Mouse (Mus musculus) mesoderm, embryonic 11.5 days (tissue): Measurements from ENCODE around the gene Rras.
"Not testable (repeated sequence)": the region's sequence is repeated elsewhere in the genome, so short reads cannot be mapped to it uniquely, and the experiment has no call there.

ENCODE experiments used
- DNase-seq: peaks from one replicate; pipeline ENCODE4 v3.0.0-alpha.2; 2012; ENCODE audit warnings: low read depth, low spot score

Rras gene

DNA sequence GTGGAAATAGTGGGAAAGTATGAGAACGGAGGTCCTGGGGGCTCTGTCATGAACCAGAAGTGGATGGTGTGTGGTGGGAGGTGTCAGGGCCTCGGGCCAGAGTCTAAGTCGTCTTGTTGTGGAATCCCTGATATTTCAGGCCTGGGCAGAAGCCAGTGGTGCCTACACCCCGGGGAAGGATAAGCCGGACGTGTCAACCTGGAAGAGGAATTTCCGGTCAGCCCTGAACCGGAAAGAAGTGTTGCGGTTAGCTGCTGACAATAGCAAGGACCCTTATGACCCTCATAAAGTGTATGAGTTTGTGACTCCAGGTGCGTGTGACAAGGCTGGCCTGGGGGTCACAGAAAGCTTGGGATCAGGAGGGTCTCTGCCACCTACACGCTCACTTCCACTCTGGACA lies 18.0 kb upstream of the Rras start:
- DNase-seq, result no peak

DNA sequence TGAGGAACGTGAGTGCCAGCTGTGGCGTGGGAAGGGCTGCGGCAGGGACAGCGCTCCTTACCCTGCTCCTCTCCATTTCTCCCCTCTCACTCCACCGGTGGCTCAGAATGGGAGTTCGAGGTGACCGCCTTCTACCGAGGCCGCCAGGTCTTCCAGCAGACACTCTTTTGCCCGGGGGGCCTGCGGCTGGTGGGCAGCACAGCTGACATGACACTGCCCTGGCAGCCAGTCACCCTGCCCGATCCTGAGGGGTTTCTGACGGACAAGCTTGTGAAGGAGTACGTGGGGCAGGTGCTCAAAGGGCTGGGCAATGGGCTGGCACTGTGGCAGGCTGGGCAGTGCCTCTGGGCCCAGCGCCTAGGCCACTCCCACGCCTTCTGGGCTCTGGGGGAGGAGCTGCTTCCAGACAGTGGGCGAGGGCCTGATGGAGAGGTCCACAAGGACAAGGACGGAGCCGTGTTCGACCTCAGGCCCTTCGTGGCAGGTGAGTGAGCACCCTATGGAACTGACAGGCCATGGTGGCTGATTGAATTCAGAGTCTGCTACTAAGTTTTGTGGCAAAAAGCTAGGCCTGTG lies 17.1 kb upstream of the Rras start:
- DNase-seq, result no peak

DNA sequence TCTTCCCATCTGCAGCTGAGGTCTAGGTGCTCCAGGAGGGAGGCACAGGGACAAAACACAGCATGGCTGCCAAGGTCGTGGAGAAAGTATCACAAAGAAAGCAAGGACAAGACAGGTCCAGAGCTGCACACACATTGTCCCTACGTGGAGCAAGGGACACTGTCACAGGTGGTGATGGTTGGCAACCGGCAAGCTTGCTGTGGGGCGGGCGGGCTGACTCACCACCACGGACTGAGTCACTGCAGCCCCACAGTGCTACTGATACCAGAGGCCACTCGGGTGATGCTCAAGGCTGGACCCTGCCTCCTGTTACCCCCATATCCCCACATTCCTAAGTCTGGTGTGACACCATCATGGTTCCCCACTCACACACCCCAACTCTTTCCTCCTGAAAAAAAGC lies 15.3 kb upstream of the Rras start:
- DNase-seq, result no peak

DNA sequence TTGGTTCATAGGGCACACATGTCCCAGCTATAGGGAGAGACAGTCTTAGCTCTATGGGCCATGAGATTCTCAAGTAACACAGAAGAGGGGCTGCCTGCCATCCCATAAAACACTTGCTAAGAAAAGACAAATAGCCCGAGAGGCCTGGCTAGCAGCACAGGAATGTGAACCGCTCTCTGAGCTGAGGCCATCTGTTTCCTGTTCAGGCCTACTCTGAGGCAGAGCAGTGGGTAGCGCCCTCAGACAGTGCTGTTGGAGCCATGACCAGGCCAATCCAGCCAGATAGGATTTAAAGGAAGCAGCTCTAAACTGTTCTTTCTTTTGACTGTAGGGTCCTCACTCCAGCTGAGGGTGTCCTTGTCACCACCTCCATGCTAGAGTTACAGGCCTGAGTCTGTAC lies 13.2 kb upstream of the Rras start:
- DNase-seq, result no peak

DNA sequence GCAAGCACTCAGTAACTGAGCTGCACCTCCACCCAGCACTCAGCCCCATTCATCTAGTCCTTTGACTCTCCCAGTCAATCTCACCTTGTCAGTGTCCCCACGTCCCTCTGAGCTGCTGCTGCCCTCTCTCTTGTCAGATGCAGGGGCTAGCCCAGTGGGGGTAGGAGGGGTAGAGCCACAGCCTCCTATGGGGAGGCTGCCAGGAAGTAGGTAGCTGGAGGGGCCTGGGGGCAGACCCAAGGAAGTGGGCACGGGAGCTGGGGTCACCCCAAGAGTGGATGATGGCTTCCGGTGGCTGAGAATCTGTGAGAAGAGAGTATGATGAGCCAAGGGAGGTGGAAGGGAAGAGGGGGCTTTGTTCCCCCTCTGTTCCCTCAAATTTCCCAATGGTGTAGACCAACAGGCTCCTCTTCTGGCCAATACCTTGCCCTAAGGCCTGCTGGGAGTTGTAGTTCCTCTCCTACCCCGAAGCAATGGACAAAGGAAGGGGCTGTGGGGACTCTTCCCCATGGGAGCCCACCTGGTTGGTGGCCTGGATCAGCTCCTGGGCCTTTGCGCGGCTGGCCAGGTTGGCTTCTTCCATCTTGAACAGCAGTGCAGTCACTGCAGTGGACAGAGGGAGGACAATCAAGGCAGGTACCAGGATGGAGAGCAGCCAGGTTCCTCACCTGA lies 12.3 kb upstream of the Rras start:
- DNase-seq, result no peak

DNA sequence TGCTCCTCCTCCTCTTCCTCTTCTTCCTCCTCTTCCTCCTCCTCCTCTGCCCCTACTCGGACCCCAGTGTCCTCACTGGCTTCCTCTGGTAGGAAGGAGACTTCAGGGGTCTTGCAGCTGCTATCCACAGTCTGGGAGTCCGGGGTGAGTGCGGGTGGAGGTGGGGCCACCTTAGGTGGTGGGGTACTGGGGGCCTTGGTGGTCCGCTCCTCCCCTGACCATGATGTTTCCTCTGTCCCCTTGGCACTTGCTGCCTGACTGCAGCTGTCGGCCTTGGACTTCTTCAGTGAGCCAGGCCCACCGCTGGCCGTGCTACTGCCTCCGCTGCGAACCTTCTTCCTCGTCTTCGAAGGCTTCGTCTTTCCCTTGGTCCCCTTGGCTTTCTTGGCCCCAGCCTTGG lies 11.3 kb upstream of the Rras start:
- no peak for DNase-seq

DNA sequence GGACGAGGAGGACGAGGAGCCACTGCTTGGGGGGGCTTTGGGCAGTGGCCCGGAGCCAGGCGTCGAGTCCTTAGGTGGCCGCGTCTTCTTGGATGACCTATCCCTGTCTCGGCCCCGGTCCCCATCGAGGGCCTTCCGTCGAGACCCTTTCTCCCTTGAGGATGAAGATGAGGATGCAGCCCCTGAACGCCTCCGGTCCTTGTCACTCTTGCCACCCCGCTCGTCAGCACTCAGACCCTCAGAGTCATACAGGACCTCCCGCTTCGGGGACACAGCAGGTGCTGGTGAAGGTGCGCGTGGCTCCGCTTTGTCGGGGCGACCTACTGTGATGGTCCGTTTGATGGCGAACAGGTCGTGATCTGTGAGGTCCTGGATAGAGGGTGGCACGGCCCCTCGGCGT lies 10.6 kb upstream of the Rras start:
- no peak for DNase-seq

DNA sequence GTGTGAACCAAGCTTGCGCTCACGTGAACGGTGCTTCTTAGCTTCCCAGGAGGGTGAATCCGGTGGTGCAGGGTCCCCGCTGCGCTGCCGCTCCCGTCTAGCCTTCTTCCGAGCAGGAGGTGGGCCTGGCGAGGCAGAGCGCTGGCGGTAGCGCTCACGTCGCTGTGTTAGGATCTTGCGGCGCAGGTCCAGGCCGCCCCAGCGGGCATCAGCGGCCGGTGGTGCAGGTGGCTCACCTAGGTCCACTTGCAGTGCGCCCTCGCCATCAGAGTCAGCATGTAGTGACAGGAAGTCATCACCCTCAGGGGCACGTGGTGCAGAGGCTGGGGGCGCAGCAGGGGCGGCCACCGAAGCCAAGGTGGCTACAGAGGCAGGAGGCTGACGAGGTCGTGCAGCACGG lies 9.9 kb upstream of the Rras start:
- DNase-seq, result no peak

DNA sequence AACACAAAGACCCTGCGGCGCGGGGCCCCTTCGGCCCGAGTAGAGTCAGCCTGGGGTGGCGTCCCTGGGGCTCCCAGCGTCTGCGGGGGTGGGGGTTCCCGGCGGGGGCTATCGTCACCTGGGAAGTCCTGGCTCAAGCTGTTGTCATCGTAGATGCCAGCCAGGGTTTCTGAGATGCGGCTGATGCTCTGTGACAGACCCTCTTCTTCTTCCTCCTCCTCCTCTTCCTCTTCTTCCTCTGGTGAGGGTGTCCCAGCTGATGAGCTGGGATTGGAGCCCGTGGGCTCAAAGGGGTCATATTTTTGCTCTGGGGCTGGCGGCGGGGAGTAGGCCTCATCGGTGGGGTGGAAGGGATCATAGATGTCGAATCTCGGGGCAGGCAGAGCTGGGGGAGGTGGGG lies 9.3 kb upstream of the Rras start:
- no peak for DNase-seq

DNA sequence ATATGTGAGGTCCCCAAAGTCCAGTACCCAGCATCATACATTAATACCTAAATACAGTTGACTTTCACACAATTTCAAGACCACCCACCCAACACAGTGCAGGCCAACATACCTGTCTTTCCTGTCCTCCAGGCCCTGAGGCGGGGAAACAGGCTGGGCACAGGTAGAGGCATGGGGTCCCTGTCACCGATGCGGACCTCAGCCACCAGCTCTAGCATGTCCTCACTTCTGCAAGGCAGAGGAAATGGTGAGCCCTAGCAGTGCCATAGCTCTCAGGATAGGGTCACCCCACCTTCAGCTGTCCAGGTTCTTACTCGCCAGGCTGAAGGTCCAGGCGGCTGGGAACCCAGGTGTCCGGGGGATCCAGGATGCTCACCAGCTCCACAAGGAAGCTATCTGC lies 5.8 kb upstream of the Rras start:
- DNase-seq, result no peak

DNA sequence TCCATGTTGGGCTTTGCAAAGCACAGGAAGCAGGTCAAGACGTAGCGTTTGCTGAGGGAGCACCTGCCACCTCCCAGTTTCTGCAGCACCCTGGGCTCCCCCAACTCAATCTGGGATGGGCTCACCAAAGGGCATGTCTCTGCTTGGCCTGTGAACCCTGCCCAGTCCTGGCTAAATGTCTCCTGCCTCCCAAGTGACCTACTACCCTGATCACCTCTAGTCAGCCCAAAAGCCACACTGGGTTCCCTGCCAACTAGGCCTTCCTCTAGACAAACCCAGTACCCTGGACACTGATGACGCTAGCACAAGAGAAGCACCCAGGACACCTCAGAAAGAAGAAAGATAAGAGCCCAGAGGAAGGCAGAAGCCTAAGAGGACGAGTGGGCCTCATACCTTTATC lies 4.9 kb upstream of the Rras start:
- DNase-seq, result no peak

DNA sequence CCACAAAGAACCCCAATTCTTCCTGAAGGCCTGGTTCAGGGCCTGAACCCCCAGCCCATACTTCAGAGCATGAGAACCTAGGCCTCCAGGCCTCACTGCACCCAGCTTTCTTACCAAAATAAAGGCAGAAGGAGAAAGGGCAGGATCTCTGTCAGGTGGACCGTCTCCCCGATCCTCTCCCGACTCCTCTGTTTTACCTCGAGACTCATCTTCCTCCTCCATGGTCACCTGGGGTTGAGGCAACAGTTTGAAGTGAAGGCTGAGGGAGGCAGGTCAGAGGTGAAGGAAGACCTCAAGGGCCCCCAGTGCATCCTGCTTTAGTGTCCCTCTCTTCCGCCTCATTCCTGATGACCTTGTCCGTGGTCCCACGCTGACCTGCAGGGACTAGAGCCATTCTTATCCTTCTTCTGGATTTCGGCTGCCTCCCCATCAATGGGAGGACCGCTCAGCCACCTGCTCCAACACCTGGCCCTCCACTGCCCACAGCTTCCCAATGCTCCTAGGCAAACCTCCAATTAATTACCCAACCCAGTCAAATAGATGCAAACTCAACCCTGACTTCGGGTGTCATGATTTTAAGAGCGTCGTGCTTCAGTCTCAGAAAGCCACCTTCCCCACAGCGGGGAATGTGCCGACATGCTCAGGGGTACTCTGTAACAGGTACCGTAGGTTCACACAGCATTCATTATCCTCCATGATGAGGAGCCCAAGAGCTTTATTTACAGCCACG lies 4.2 kb upstream of the Rras start:
- no peak for DNase-seq

DNA sequence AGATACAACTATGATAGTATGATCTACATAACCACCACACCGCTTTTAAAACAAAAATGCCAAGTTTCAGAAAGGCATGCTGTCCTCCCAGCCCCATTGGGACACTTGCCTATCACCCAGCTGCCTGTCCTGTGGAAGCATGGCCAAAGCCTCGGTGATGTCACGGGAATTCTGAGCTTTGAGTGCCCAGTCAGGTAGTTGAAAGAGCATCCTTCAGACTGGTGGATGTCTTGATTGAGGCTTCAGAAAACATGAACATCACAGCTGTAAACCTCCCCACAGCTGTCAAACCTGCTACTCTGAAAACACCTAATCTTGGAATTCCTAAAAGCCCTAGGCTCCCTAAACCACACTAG lies 3.7 kb upstream of the Rras start:
- DNase-seq, result no peak

DNA sequence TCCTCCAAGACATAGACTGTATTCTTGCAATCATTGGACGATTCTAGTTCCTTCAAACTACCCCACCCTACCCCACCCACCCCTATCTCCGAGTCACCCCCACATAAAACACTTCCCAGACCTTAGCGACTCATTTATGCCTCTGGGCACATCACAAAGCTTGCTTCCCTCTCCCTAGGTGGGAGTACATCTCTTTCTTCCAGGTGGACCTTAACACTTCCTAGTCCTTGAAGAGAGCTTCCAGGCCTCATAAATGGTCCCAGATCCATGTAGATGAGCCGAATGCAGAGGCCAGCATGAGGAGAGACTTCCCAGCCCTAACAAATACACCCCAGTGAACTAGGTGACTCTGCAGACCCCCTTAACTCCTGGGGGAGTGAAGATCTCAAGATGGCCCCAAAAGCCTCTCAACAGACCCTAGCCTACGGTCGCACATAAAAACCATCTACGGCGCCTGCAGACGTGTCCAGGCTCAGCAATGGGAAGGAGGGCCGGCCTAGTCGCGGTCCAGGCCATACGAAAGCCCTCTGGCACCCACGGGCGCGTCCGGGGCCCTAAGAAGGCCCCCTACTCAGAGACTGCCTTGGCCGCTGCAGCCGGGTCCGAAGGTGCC lies 2.3 kb upstream of the Rras start:
- DNase-seq, result peak; percentile 20

DNA sequence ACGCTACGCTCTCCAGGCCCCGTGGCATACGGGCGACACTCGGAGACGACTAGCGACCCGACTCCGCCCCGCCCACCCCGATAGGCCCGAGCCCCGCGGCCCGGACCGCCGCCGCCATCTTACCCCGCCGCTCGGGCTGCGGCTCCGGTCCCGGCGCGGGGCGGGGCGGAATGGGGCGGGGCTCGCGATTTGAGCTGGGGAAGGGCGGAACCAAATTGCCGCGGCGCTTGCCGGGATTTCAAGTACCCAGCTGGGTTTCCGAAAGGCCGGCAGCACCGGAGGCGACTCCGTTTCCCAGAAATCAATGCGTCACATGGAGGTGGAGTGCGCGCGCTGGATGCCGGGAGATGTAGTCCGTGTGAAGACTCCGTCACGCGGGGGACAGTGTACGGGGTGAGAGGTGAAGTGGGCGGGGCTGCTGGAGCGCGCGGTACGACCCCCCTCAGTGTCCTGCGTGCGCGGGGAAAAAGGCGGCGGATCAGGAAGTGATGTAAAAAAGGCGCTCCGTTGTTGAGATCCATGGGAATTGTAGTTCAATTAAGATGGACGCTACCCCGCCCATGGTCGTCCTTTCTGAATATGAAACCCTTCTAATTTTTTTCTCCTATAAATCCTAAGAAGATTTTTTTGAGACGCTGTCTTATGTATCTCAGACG lies 1.7 kb upstream of the Rras start, which contains the start of gene Scaf1:
Gene Scaf1, minus strand, starts transcription at position 407 of the 656 bp plus-strand sequence.
- DNase-seq, result peak; percentile 99

DNA sequence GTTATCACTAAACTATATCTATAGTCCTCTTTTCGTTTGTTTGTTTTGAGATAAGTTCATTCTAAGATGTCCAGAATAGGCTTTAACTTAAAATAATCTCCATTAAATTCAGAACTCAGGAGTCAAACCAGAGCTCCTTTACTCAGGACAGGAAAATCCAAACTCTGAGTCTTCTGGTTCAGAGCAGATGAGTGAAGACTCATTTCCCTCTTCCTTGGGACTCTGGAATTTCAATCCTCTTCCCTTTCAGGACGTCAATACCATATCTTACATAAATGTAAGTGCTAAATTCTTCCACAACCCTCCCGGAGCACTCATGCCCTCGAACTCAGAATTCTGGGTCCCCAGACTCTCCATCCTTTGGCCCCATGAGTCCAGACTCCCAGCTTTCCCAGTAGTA lies 1.0 kb upstream of the Rras start:
- DNase-seq, result no peak

DNA sequence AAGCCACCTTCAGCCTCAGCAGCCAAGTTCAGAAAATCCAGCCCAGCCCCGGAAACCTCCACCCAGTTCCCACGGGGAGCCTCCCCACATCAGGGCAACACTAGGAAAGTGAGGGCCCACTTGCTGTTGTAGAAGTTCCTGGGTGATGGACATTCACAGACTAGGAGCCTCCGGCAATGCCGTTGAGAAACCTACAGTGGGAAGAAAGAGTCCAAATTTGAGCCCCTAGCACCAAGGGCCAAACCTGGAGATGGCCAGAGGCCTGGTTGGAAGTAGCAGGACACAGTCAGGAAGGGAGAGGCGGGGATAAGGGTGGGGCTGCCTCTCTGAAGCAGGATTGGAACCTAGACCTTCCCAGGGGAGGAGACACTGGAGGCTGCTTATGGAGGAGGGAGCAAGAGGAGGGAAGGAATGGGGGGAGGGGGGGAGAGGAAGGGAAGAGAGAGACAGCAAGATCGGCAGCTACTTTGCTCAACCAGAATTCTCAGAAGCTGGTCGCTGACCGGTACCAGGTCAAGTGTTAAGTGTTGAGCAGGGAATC lies 1.3 kb downstream of the Rras start:
- DNase-seq, result no peak

DNA sequence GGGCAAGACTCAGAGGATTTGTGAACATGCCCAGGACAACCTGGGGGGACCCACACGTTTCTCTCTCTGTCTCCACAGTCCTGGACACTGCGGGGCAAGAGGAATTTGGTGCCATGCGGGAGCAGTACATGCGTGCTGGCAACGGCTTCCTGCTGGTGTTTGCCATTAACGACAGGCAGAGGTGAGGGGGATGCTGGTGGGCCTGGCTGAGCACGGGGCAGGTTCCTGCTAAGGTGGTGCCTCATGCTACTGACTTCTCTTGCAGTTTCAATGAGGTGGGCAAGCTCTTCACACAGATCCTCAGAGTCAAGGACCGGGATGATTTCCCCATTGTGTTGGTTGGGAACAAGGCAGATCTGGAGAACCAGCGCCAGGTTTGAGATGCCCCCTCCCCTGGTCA lies 2.5 kb downstream of the Rras start:
- DNase-seq, result no peak

DNA sequence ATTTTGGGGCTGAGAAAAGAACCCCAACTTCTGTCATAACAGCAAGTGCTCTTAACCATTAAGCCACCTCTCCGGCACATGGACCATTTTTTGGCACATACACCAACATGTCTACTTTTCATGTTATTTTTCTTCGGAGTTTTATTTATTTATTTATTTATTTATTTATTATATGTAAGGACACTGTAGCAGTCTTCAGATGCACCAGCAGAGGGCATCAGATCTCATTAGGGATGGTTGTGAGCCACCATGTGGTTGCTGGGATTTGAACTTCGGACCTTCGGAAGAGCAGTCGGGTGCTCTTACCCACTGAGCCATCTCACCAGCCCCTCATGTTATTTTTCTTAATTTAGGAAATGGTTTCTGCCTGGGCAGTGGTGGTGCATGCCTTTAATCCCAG lies 6.0 kb downstream of the Rras start:
- not testable (repeated sequence) for DNase-seq

DNA sequence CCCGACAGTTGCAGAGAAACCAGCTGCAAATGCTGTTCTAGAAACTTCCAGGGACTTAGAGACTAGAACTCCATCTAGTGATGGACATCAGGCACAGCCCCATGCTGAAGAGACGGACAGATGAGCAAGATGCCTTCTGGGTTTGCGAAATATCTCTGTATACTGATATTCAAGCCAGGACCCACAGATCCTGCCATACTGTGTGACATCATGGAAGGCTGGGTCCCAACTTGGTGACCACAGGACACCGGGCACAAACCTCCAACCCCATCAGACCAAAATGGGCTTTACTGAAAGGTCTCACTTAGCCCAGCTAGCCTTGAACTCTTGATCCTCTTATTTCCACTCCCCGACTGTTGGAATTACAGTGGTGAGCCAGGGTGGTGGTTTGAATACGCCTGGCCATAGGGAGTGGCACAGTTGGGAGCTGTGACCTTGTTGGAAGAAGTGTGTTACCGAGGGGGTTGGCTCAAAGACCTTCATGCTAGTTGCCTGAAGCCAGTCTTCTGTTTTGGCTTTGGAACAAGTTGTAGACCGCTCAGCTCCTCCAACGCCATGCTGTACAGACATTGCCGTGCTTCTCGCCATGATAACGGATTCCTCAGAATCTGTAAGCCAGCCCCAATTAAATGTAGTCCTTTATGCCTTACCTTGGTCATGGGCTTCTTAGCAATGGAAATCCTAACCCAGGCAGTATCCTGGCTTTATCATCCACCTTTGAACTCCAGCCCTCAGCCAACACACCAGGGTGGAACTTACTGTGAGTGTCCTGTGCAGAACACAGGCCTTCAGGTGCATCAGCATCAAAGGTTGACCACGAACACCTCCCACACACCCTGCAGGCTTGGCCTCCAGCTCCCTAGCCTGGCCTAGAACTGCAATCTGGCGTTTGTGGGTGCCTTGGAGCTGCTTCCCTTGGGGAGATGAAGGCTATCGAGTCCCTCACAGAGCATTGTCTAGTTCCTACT lies 6.8 kb downstream of the Rras start:
- DNase-seq, result no peak
